Mouse (Mus musculus) forebrain, postnatal 0 days (tissue): Measurements from ENCODE around the gene Rbfox3. TPM values are rescaled to one million over a fixed set of nuclear protein-coding genes. Genes with fewer than 3 reads are reported as not detected.
A peak's percentile ranks its signal among the peaks of the same experiment; 100 is the strongest.

ENCODE experiments used
- ATAC-seq: fragments of 200-750 bp; cut with Nextera tagmentation; 2 replicates; pipeline ENCODE4 v1.8.0; 2017; ENCODE audit warnings: mild to moderate bottlenecking, moderate library complexity
- DNase-seq: peaks from one replicate; pipeline ENCODE4 v3.0.0-alpha.2; 2015
- H3K27ac ChIP-seq: fragments of 300-500 bp; sonication (generic); 2 replicates; pipeline ENCODE4 v1.5.1; 2014; ENCODE audit warnings: low read depth, mild to moderate bottlenecking, antibody characterized with exemption, low read length, moderate library complexity, mixed read lengths
- H3K27me3 ChIP-seq: fragments of 300-500 bp; sonication (generic); 2 replicates; pipeline ENCODE4 v1.6.1; 2014; ENCODE audit warnings: mild to moderate bottlenecking, low read length, mixed read lengths; ENCODE audit not compliant: insufficient read depth
- H3K36me3 ChIP-seq: fragments of 300-500 bp; sonication (generic); 2 replicates; pipeline ENCODE4 v1.6.1; 2014; ENCODE audit warnings: mild to moderate bottlenecking, moderate library complexity; ENCODE audit not compliant: insufficient read depth
- H3K4me1 ChIP-seq: fragments of 300-500 bp; sonication (generic); 2 replicates; pipeline ENCODE4 v1.6.1; 2014; ENCODE audit warnings: antibody characterized with exemption; ENCODE audit not compliant: insufficient read depth
- H3K4me2 ChIP-seq: fragments of 300-500 bp; sonication (generic); 2 replicates; pipeline ENCODE4 v1.6.1; 2014; ENCODE audit warnings: low read depth, mild to moderate bottlenecking, moderate library complexity
- H3K4me3 ChIP-seq: fragments of 300-500 bp; sonication (generic); 2 replicates; pipeline ENCODE4 v1.5.1; 2014; ENCODE audit warnings: low read depth, low read length, mixed read lengths
- H3K9ac ChIP-seq: fragments of 300-500 bp; sonication (generic); 2 replicates; pipeline ENCODE4 v1.6.1; 2014; ENCODE audit warnings: mild to moderate bottlenecking
- H3K9me3 ChIP-seq: fragments of 300-500 bp; sonication (generic); 2 replicates; pipeline ENCODE4 v1.6.1; 2016; ENCODE audit warnings: low read length
- CTCF ChIP-seq: sonication (generic); IDR thresholded peaks from 2 replicates; pipeline ENCODE4 v1.5.1; 2016; ENCODE audit warnings: antibody characterized with exemption, control low read depth, low read depth
- WGBS: fragments of 180-500 bp; shearing (Covaris S2); extraction: QIAGEN DNeasy Blood & Tissue Kit; methylation state at CpG from one replicate; pipeline ENCODE4 v1.1.7; 2014; 5-methylcytosine and 5-hydroxymethylcytosine counted together
- polyA plus RNA-seq: library from polyadenylated mRNA; unstranded; fragments of >200 nt; fragmentation: Nextera tagmentation; extraction: Ambion mirVana; gene quantifications from 2 replicates; pipeline ENCODE4 v1.2.1, GENCODE M21; 2015
- total RNA-seq: library from RNA; depleted of rRNA; stranded (reverse); fragments of >200 nt; gene quantifications from 2 replicates; pipeline ENCODE4 v1.2.3, GENCODE M21; 2014

Rbfox3 gene
- total and polyA plus RNA-seq, 2 experiments from 2014 or later, result 37.3 to 82.3 TPM

DNA sequence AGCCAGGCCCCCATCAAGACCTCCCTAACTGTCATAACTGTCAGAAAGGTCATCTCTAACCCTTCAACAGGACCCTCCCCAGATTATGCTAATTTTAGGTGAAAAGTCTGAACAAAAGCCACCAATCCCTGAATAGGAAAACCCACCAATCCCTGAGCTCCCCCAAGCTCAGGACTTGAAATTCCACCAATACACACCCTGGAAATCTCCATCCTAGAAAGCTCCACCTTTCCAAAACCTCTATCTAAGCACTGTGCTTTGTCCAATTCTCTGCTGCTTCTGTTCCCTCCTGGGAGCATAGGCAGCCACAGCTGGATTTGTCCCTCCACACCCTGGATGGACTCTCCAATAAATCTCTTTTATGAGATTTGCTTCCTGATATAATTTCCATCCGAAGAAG lies 438.2 kb downstream of the Rbfox3 start:
- no peak for TF ChIP-seq CTCF
- Histone ChIP-seq H3K4me2 (no peak overlapping the region), H3K27me3 (no peaks in the 10 kb centered on the region), H3K9ac (no peak overlapping the region), H3K4me1 (peaks cover 5% of the 10 kb centered on the region; the same call in 1 of the 2 replicates), H3K9me3 (no peaks in the 10 kb centered on the region), H3K4me3 (no peak overlapping the region), H3K36me3 (no peaks in the 10 kb centered on the region), H3K27ac (no peak overlapping the region)
- no peak for ATAC-seq
- DNase-seq, result no peak
- WGBS, result 95% methylated on average over 1 of the region's 1 CpGs

DNA sequence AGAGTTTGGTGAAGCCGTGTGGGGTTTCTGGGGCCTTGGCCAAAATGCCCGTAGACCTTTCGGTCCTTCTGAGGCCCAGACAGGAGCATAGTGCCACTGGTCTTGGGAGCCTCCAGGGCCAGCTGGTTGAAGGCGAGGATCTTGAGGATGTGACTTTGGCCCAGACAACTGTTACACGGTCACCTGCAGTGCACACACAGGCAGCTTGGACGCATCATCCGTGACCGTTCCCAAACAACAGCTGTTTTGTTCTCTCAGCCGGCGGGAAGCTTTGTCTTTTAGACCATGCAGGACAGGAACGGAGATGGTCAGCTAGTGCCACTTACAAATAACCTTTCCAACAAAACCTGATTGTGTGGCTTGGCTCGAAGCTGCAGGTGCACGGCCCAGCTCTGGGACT lies 439.7 kb downstream of the Rbfox3 start:
- Histone ChIP-seq H3K9me3 (no peaks in the 10 kb centered on the region), H3K4me2 (no peak overlapping the region), H3K27ac (no peak overlapping the region), H3K4me1 (no peaks in the 10 kb centered on the region), H3K9ac (no peak overlapping the region), H3K36me3 (no peaks in the 10 kb centered on the region), H3K27me3 (no peaks in the 10 kb centered on the region), H3K4me3 (no peak overlapping the region)
- 77% methylated on average over 13 of the region's 13 CpGs for WGBS
- no peak for ATAC-seq
- no peak for TF ChIP-seq CTCF
- DNase-seq, result no peak

DNA sequence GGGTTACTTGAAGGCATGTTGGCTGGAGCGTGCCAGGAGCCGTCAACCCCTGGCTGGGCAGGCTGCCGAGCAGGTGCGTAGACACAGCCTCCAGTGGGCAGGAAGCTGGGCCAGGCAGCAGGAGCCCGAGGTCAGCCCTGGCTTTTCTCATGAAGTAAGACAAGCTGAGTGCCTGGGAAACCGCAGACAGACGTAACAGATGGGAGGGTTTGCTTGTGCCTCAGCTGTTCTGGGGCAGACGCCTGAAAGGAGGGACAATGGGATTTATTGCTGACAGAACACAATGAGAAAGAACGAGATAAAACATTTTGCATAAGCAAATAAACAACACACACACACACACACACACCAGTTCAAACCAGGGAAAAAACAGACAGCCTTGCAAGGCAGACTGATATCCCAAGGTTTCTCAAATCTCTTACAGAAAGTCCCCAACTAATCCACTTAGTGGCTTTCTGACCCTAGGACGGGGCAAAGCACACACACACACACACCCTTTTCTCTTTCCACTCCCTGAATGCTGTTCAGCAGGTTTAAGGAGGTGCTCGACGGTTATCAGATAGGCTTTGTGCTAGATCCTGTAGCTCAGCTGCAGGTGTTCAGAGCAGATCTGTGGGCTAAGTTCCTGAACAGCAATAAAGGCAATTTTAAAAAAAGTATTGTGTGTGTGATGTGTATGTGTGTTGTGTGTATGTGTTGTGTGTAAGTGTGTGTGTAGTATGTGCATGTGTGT lies 441.0 kb downstream of the Rbfox3 start:
- no peak overlapping the region for H3K4me3 ChIP-seq
- WGBS, result 27% methylated on average over 12 of the region's 12 CpGs
- H3K9ac ChIP-seq, result no peak overlapping the region
- no peak overlapping the region for H3K27ac ChIP-seq
- H3K27me3 ChIP-seq, result no peaks in the 10 kb centered on the region
- no peak overlapping the region for H3K4me2 ChIP-seq
- TF ChIP-seq CTCF, result no peak
- no peak for DNase-seq
- no peaks in the 10 kb centered on the region for H3K36me3 ChIP-seq
- H3K9me3 ChIP-seq, result no peaks in the 10 kb centered on the region
- ATAC-seq, result peak; percentile 14; the same call in 1 of the 2 replicates
- no peaks in the 10 kb centered on the region for H3K4me1 ChIP-seq

DNA sequence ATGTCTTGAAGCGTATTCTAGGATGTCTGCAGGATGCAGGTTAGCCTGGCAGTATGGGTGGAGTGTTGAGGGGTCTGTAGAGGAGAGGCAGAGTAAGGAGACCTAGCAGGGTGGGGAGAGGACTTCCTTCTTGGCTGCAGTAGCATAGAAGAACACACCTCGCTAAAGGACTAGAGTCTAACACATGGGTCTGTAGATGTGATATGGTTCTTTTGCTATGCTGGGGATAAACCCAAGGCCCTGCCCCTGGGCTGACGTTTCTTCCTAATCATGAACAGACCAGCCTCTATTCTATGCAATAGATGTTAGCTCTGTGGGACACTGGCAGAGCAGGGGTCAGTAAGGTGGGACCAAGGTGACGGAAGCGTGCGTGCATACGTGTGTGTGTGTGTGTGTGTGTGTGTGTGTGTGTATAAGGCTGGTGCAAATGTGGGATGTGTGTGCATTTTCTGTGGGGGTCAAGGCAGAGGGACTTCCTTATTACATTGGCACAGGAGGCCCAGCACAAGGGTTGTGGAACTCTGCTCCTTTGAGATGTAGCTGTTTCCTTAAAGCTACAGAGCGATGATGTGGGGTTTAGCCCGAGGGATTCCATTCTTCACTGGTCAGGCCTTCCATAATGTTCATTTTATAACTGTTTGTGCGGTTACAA lies 441.8 kb downstream of the Rbfox3 start:
- H3K36me3 ChIP-seq, result no peaks in the 10 kb centered on the region
- H3K9me3 ChIP-seq, result no peaks in the 10 kb centered on the region
- no peak overlapping the region for H3K4me3 ChIP-seq
- no peak overlapping the region for H3K27ac ChIP-seq
- no peaks in the 10 kb centered on the region for H3K4me1 ChIP-seq
- DNase-seq (no peak), ATAC-seq (no peak)
- no peak overlapping the region for H3K9ac ChIP-seq
- H3K27me3 ChIP-seq, result no peaks in the 10 kb centered on the region
- H3K4me2 ChIP-seq, result no peak overlapping the region
- no peak for TF ChIP-seq CTCF
- WGBS, result 84% methylated on average over 10 of the region's 10 CpGs

DNA sequence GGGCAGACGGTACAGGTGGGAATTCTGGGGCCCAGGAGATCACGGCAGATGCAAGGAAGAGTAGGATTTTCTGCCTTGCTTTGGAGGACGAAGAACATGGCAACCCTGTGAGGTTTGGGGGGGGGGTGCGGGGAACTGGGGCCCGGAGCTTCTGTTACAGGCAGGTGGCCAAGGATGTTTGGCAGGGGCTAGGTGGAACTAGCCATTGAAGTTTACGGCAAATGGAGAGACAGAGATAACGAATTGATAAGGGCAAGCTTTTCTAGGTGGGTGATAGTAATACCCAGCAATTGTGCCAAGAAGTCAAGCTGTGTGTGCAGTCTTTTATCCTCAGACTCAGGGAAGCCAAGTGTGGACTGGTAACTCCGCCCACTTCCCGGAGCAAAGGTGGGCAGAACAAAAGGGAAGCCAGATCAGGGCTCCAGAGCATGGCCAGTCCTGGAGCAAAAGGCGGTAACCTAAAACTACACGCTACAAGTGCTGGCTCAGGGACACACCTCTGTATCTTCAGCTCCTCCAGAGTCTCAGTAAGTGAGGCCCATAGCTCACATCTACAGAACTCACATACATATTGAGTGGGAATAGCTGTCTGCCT lies 443.9 kb downstream of the Rbfox3 start:
- Histone ChIP-seq H3K4me1 (no peaks in the 10 kb centered on the region), H3K9ac (no peak overlapping the region), H3K9me3 (no peaks in the 10 kb centered on the region), H3K4me2 (no peak overlapping the region), H3K27me3 (no peaks in the 10 kb centered on the region), H3K36me3 (no peaks in the 10 kb centered on the region), H3K27ac (no peak overlapping the region), H3K4me3 (no peak overlapping the region)
- no peak for TF ChIP-seq CTCF
- DNase-seq (no peak), ATAC-seq (no peak)
- 43% methylated on average over 11 of the region's 11 CpGs for WGBS

DNA sequence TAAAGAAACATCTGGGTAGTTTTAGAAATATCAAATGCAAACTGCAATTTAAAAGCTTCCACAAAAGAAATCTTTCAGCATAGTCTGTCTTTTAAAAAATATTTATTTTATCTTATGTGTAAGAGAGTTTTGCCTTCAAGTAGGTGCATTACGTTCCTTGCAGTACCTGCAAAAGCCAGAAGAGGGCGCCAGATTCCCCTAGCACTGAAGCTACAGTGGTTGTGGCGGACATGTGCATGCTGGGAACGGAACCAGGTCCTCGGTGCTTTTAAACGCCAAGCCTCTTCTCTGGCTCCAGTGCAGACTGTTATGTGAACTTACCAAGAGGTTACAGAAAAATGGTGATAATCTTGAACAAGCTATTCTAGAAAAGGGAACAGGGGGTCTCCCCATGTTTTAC lies 451.1 kb downstream of the Rbfox3 start:
- 57% methylated on average over 6 of the region's 6 CpGs for WGBS
- H3K4me3 ChIP-seq, result no peak overlapping the region
- H3K4me1 ChIP-seq, result no peaks in the 10 kb centered on the region
- no peak overlapping the region for H3K9ac ChIP-seq
- H3K27me3 ChIP-seq, result no peaks in the 10 kb centered on the region
- no peak for DNase-seq
- H3K9me3 ChIP-seq, result no peaks in the 10 kb centered on the region
- H3K27ac ChIP-seq, result no peak overlapping the region
- no peak overlapping the region for H3K4me2 ChIP-seq
- peak; percentile 63 for TF ChIP-seq CTCF
- H3K36me3 ChIP-seq, result no peaks in the 10 kb centered on the region
- ATAC-seq, result no peak

DNA sequence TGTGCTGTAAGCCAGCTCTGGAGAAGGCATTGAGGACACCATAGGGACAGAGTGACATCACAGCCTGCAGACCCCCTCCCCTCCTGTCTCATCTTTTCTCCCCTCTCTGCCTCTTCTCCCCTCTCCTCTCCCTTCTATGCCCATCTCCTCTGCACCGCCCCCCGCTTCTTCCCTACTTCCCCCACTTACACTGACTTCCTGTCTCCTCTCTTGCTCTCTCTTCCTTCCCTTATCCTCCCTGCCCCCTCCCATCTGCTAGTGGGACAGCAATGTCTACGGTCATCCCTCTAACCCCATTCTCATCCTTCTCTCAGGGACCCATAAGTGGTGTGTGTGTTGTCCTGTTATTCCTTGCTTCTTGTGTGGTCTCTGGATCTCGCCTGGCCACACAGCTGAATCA lies 451.9 kb downstream of the Rbfox3 start:
- H3K4me3 ChIP-seq, result no peak overlapping the region
- TF ChIP-seq CTCF, result no peak
- no peak overlapping the region for H3K9ac ChIP-seq
- ATAC-seq (no peak), DNase-seq (no peak)
- no peaks in the 10 kb centered on the region for H3K4me1 ChIP-seq
- H3K36me3 ChIP-seq, result no peaks in the 10 kb centered on the region
- H3K4me2 ChIP-seq, result no peak overlapping the region
- H3K27me3 ChIP-seq, result no peaks in the 10 kb centered on the region
- no peaks in the 10 kb centered on the region for H3K9me3 ChIP-seq
- no peak overlapping the region for H3K27ac ChIP-seq
- WGBS, result 76% methylated on average over 4 of the region's 4 CpGs
